Mouse (Mus musculus) midbrain, embryonic 13.5 days (tissue): Measurements from ENCODE around the gene Tmed2. TPM values are rescaled to one million over a fixed set of nuclear protein-coding genes. Genes with fewer than 3 reads are reported as not detected.
"Not testable (repeated sequence)": the region's sequence is repeated elsewhere in the genome, so short reads cannot be mapped to it uniquely, and the experiment has no call there.

Experiments used
- ATAC-seq: fragments of 200-750 bp; cut with Nextera tagmentation; 2 replicates; pipeline ENCODE4 v1.8.0; 2017; ENCODE audit warnings: mild to moderate bottlenecking, moderate TSS enrichment, moderate library complexity
- H3K27ac ChIP-seq: fragments of 300-500 bp; sonication (generic); 2 replicates; pipeline ENCODE4 v1.5.1; 2015; ENCODE audit warnings: inconsistent platforms, mild to moderate bottlenecking, moderate library complexity
- H3K27me3 ChIP-seq: fragments of 300-500 bp; sonication (generic); 2 replicates; pipeline ENCODE4 v1.6.1; 2015; ENCODE audit warnings: mild to moderate bottlenecking, inconsistent platforms
- H3K36me3 ChIP-seq: fragments of 300-500 bp; sonication (generic); 2 replicates; pipeline ENCODE4 v1.6.1; 2015; ENCODE audit warnings: mild to moderate bottlenecking, inconsistent platforms
- H3K4me1 ChIP-seq: fragments of 300-500 bp; sonication (generic); replicated peaks from 2 replicates; pipeline ENCODE4 v1.6.1; 2015; ENCODE audit warnings: inconsistent platforms
- H3K4me2 ChIP-seq: fragments of 300-500 bp; sonication (generic); replicated peaks from 2 replicates; pipeline ENCODE4 v1.6.1; 2015; ENCODE audit warnings: moderate library complexity, mild to moderate bottlenecking, inconsistent platforms
- H3K4me3 ChIP-seq: fragments of 300-500 bp; sonication (generic); replicated peaks from 2 replicates; pipeline ENCODE4 v1.5.1; 2015; ENCODE audit warnings: mild to moderate bottlenecking, inconsistent platforms
- H3K9ac ChIP-seq: fragments of 300-500 bp; sonication (generic); replicated peaks from 2 replicates; pipeline ENCODE4 v1.6.1; 2015; ENCODE audit warnings: mild to moderate bottlenecking, inconsistent platforms
- H3K9me3 ChIP-seq: fragments of 300-500 bp; sonication (generic); 2 replicates; pipeline ENCODE4 v1.6.1; 2016; ENCODE audit warnings: mild to moderate bottlenecking, inconsistent platforms
- WGBS: fragments of 180-500 bp; shearing (Covaris S2); methylation state at CpG from one replicate; pipeline ENCODE4 v1.1.7; 2015; 5-methylcytosine and 5-hydroxymethylcytosine counted together
- polyA plus RNA-seq: library from polyadenylated mRNA; unstranded; fragments of >200 nt; fragmentation: Nextera tagmentation; extraction: Ambion mirVana; gene quantifications from 2 replicates; pipeline ENCODE4 v1.2.1, GENCODE M21; 2015

Tmed2 gene
- polyA plus RNA-seq, 1 experiment from 2014 or later = 345 TPM

- H3K4me2 ChIP-seq, H3K27ac ChIP-seq, H3K27me3 ChIP-seq, ATAC-seq, H3K4me3 ChIP-seq, H3K9me3 ChIP-seq, H3K9ac ChIP-seq: not testable (repeated sequence)
- peaks cover 46% of the 10 kb centered on the region for H3K36me3 ChIP-seq
- H3K4me1 ChIP-seq = peaks cover 17% of the 10 kb centered on the region
- 93% methylated on average over 3 of the region's 4 CpGs for whole genome bisulfite sequencing
Measured at GRCm38 (mm10) chr5:124550737-124551136, 10.2 kb downstream of the Tmed2 start.

GRCm38 (mm10) chr5:124551349-124552093 lies 11.0 kb downstream of the Tmed2 start:
- not testable (repeated sequence) for H3K9me3 ChIP-seq, H3K27me3 ChIP-seq, H3K27ac ChIP-seq, ATAC-seq
- peak overlapping the region; percentile 88 for H3K4me3 ChIP-seq
- peaks cover 17% of the 10 kb centered on the region for H3K4me1 ChIP-seq
- WGBS = 36% methylated on average over 5 of the region's 5 CpGs
- peaks cover 46% of the 10 kb centered on the region for H3K36me3 ChIP-seq
- H3K9ac ChIP-seq = peak overlapping the region; percentile 82; the same call in 1 of the 2 replicates
- H3K4me2 ChIP-seq = peak overlapping the region; percentile 77

GRCm38 (mm10) chr5:124552094-124552472 lies 11.6 kb downstream of the Tmed2 start:
- Histone ChIP-seq H3K9me3 (no peaks in the 10 kb centered on the region), H3K9ac (peak overlapping the region; percentile 82), H3K36me3 (peaks cover 46% of the 10 kb centered on the region), H3K4me3 (peak overlapping the region; percentile 88), H3K4me1 (peaks cover 17% of the 10 kb centered on the region), H3K27me3 (no peaks in the 10 kb centered on the region), H3K4me2 (peak overlapping the region; percentile 77), H3K27ac (peak overlapping the region; percentile 83)
- peak; percentile 32; the same call in 1 of the 2 replicates for ATAC-seq
- WGBS = 13% methylated on average over 9 of the region's 9 CpGs

GRCm38 (mm10) chr5:124552558-124553307 lies 12.2 kb downstream of the Tmed2 start, which contains the start of gene Ddx55:
Gene Ddx55 (plus strand): TSS chr5:124552864.
- H3K36me3 ChIP-seq = peaks cover 45% of the 10 kb centered on the region
- peak within 1 kb of the TSS; percentile 82 for H3K9ac ChIP-seq
- no peaks in the 10 kb centered on the region for H3K27me3 ChIP-seq
- H3K9me3 ChIP-seq = no peaks in the 10 kb centered on the region
- H3K4me1 ChIP-seq = peaks cover 17% of the 10 kb centered on the region
- peak within 1 kb of the TSS; percentile 88 for H3K4me3 ChIP-seq
- peak within 1 kb of the TSS; percentile 83 for H3K27ac ChIP-seq
- peak; percentile 95 for ATAC-seq
- WGBS = under 1% methylated on average over 66 of the region's 66 CpGs
- H3K4me2 ChIP-seq = peak within 1 kb of the TSS; percentile 77

GRCm38 (mm10) chr5:124553607-124554006 lies 13.1 kb downstream of the Tmed2 start:
- H3K27me3 ChIP-seq = no peaks in the 10 kb centered on the region
- peak overlapping the region; percentile 77 for H3K4me2 ChIP-seq
- no peak for ATAC-seq
- no peak overlapping the region for H3K27ac ChIP-seq
- peaks cover 43% of the 10 kb centered on the region for H3K36me3 ChIP-seq
- H3K4me3 ChIP-seq = peak overlapping the region; percentile 88
- peaks cover 17% of the 10 kb centered on the region for H3K4me1 ChIP-seq
- H3K9me3 ChIP-seq = no peaks in the 10 kb centered on the region
- 70% methylated on average over 6 of the region's 6 CpGs for WGBS
- H3K9ac ChIP-seq = peak overlapping the region; percentile 82; the same call in 1 of the 2 replicates

- Histone ChIP-seq H3K36me3 (peaks cover 56% of the 10 kb centered on the region), H3K9me3 (no peaks in the 10 kb centered on the region), H3K27me3 (no peaks in the 10 kb centered on the region), H3K9ac (no peak overlapping the region), H3K4me3 (no peak overlapping the region), H3K4me2 (no peak overlapping the region), H3K27ac (no peak overlapping the region), H3K4me1 (peaks cover 17% of the 10 kb centered on the region)
- no peak for ATAC-seq
- WGBS = 86% methylated on average over 1 of the region's 1 CpGs
Measured at GRCm38 (mm10) chr5:124555145-124555544, 14.7 kb downstream of the Tmed2 start.

GRCm38 (mm10) chr5:124571068-124571467 lies 30.6 kb downstream of the Tmed2 start:
- H3K27ac ChIP-seq = no peak overlapping the region
- H3K9ac ChIP-seq = no peak overlapping the region
- H3K9me3 ChIP-seq = no peaks in the 10 kb centered on the region
- H3K4me2 ChIP-seq = no peak overlapping the region
- peaks cover 99% of the 10 kb centered on the region for H3K36me3 ChIP-seq
- WGBS = 91% methylated on average over 12 of the region's 12 CpGs
- no peak for ATAC-seq
- no peaks in the 10 kb centered on the region for H3K27me3 ChIP-seq
- no peaks in the 10 kb centered on the region for H3K4me1 ChIP-seq
- no peak overlapping the region for H3K4me3 ChIP-seq

GRCm38 (mm10) chr5:124575467-124575866 lies 35.0 kb downstream of the Tmed2 start:
- no peaks in the 10 kb centered on the region for H3K9me3 ChIP-seq
- H3K4me2 ChIP-seq = no peak overlapping the region
- H3K4me3 ChIP-seq = no peak overlapping the region
- 97% methylated on average over 7 of the region's 7 CpGs for WGBS
- H3K27me3 ChIP-seq = no peaks in the 10 kb centered on the region
- H3K4me1 ChIP-seq = peaks cover 22% of the 10 kb centered on the region
- H3K9ac ChIP-seq = no peak overlapping the region
- no peak overlapping the region for H3K27ac ChIP-seq
- H3K36me3 ChIP-seq = peaks cover 71% of the 10 kb centered on the region
- no peak for ATAC-seq

- peak within 1 kb of the TSS; percentile 91 for H3K4me3 ChIP-seq
- no peaks in the 10 kb centered on the region for H3K27me3 ChIP-seq
- under 1% methylated on average over 51 of the region's 51 CpGs for WGBS
- peak; percentile 93 for ATAC-seq
- H3K4me1 ChIP-seq = peaks cover 29% of the 10 kb centered on the region
- H3K9me3 ChIP-seq = no peaks in the 10 kb centered on the region
- peak within 1 kb of the TSS; percentile 86 for H3K9ac ChIP-seq
- H3K27ac ChIP-seq = peak within 1 kb of the TSS; percentile 37; the same call in 1 of the 2 replicates
- H3K4me2 ChIP-seq = peak within 1 kb of the TSS; percentile 97
- H3K36me3 ChIP-seq = peaks cover 54% of the 10 kb centered on the region
Measured at GRCm38 (mm10) chr5:124578633-124579317, 38.3 kb downstream of the Tmed2 start, which contains the start of the genes Eif2b1 and Gtf2h3. Gene Eif2b1 (minus strand): TSS chr5:124579131. Gene Gtf2h3 (plus strand): TSS chr5:124579140.

- no peak overlapping the region for H3K4me2 ChIP-seq
- H3K9me3 ChIP-seq = no peaks in the 10 kb centered on the region
- H3K4me1 ChIP-seq = peaks cover 29% of the 10 kb centered on the region
- WGBS = 95% methylated on average over 5 of the region's 5 CpGs
- H3K36me3 ChIP-seq = peaks cover 52% of the 10 kb centered on the region
- no peaks in the 10 kb centered on the region for H3K27me3 ChIP-seq
- no peak overlapping the region for H3K4me3 ChIP-seq
- ATAC-seq = no peak
- H3K9ac ChIP-seq = no peak overlapping the region
- H3K27ac ChIP-seq = no peak overlapping the region
Measured at GRCm38 (mm10) chr5:124582515-124582914, 42.0 kb downstream of the Tmed2 start.

- Histone ChIP-seq H3K4me2 (no peak overlapping the region), H3K4me1 (no peaks in the 10 kb centered on the region), H3K4me3 (no peak overlapping the region), H3K9ac (no peak overlapping the region), H3K27me3 (no peaks in the 10 kb centered on the region), H3K27ac (no peak overlapping the region), H3K9me3 (no peaks in the 10 kb centered on the region), H3K36me3 (peaks cover 85% of the 10 kb centered on the region)
- 100% methylated on average over 3 of the region's 3 CpGs for WGBS
- ATAC-seq = no peak
Measured at GRCm38 (mm10) chr5:124592768-124593167, 52.3 kb downstream of the Tmed2 start.
